Mouse (Mus musculus) hindbrain, embryonic 14.5 days (tissue): ENCODE measurements at regions not wholly inside any gene's neighbourhood (a gene's known extent, or its start where the extent isn't known, plus 50 kb on each side); places are given as distances from the start of the nearest gene placed in this dataset.

Source experiments
- ATAC-seq: fragments of 200-750 bp; cut with Nextera tagmentation; 2 replicates; pipeline ENCODE4 v1.8.0; 2017; ENCODE audit warnings: moderate number of reproducible peaks, mild to moderate bottlenecking, moderate TSS enrichment, moderate library complexity; ENCODE audit not compliant: low FRiP score
- DNase-seq: peaks from one replicate; pipeline ENCODE4 v3.0.0-alpha.2; 2015; ENCODE audit warnings: low spot score
- H3K27ac ChIP-seq: fragments of 300-500 bp; sonication (generic); 2 replicates; pipeline ENCODE4 v1.5.1; 2014; ENCODE audit warnings: mild to moderate bottlenecking, moderate library complexity
- H3K27me3 ChIP-seq: fragments of 300-500 bp; sonication (generic); 2 replicates; pipeline ENCODE4 v1.6.1; 2014; ENCODE audit warnings: mild to moderate bottlenecking, low read length, mixed read lengths; ENCODE audit not compliant: control insufficient read depth, insufficient read depth
- H3K36me3 ChIP-seq: fragments of 300-500 bp; sonication (generic); replicated peaks from 2 replicates; pipeline ENCODE4 v1.6.1; 2014; ENCODE audit not compliant: control insufficient read depth, insufficient read depth
- H3K4me1 ChIP-seq: fragments of 300-500 bp; sonication (generic); replicated peaks from 2 replicates; pipeline ENCODE4 v1.6.1; 2014; ENCODE audit warnings: antibody characterized with exemption, low read length, mixed read lengths; ENCODE audit not compliant: control insufficient read depth, insufficient read depth
- H3K4me2 ChIP-seq: fragments of 300-500 bp; sonication (generic); replicated peaks from 2 replicates; pipeline ENCODE4 v1.6.1; 2014; ENCODE audit warnings: mild to moderate bottlenecking, moderate library complexity
- H3K4me3 ChIP-seq: fragments of 300-500 bp; sonication (generic); replicated peaks from 2 replicates; pipeline ENCODE4 v1.5.1; 2014; ENCODE audit warnings: mild to moderate bottlenecking, low read length
- H3K9ac ChIP-seq: fragments of 300-500 bp; sonication (generic); 2 replicates; pipeline ENCODE4 v1.6.1; 2014
- H3K9me3 ChIP-seq: fragments of 300-500 bp; sonication (generic); 2 replicates; pipeline ENCODE4 v1.6.1; 2016; ENCODE audit warnings: low read length; ENCODE audit not compliant: control insufficient read depth
- WGBS: fragments of 180-500 bp; shearing (Covaris S2); extraction: QIAGEN DNeasy Blood & Tissue Kit; methylation state at CpG from one replicate; pipeline ENCODE4 v1.1.7; 2014; 5-methylcytosine and 5-hydroxymethylcytosine counted together

GRCm38 (mm10) chr8:113361900-113362299 is 273.5 kb upstream of the Mon1b start:
- DNase-seq (no peak), ATAC-seq (no peak)
- H3K9ac ChIP-seq, result no peak overlapping the region
- H3K27me3 ChIP-seq, result no peaks in the 10 kb centered on the region
- WGBS, result 61% methylated on average over 7 of the region's 7 CpGs
- H3K9me3 ChIP-seq, result no peaks in the 10 kb centered on the region
- H3K36me3 ChIP-seq, result no peaks in the 10 kb centered on the region
- no peak overlapping the region for H3K27ac ChIP-seq
- no peak overlapping the region for H3K4me2 ChIP-seq
- H3K4me1 ChIP-seq, result no peaks in the 10 kb centered on the region
- no peak overlapping the region for H3K4me3 ChIP-seq

- Histone ChIP-seq H3K4me1 (no peaks in the 10 kb centered on the region), H3K27ac (no peak overlapping the region), H3K9ac (no peak overlapping the region), H3K4me3 (no peak overlapping the region), H3K36me3 (no peaks in the 10 kb centered on the region), H3K27me3 (no peaks in the 10 kb centered on the region), H3K9me3 (no peaks in the 10 kb centered on the region), H3K4me2 (no peak overlapping the region)
- ATAC-seq (no peak), DNase-seq (no peak)
- WGBS, result 92% methylated on average over 13 of the region's 13 CpGs
Observed at GRCm38 (mm10) chr8:113364181-113364580, 271.2 kb upstream of the Mon1b start.

DNA sequence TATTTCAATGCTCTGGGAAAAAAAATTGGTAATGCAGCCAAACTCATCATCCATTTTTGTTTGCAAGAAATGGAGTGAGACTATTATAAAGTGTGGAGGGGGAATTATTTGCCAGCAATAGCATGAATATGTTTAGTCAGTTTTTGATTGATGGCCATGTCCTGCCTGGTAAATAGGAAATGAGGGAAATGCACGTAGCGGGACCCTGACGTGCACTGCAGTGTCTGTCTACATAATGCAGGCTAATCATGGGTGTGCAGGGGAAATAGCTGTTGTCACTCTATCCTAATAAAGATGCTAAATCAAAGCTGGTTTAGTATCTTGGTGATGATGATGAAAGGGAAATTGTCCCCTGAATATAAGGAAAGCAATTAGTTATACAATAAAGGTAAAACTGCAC is 251.9 kb upstream of the Mon1b start:
- Histone ChIP-seq H3K36me3 (no peaks in the 10 kb centered on the region), H3K4me1 (no peaks in the 10 kb centered on the region)

DNA sequence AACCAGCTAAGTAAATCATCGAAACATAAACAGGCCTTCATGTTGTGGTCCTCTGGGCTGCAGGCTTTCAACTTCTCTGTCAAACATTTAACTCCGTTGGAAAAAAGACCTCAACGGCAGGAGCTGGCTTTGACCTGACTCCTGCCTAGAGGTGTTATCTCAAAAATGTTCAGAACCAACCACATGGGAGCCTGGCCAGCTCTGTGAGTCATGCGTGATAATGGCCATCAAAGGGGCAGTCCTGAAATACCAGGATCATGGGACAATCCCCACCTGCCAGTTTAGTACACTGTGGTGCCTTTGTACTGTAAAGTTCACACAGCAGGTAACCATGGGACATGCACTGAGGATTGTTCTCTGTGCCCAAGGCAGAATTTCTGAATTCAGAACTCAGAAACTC is 251.4 kb upstream of the Mon1b start:
- ATAC-seq, result no peak
- 47% methylated on average over 4 of the region's 4 CpGs for WGBS
- H3K27me3 ChIP-seq, result no peaks in the 10 kb centered on the region
- H3K27ac ChIP-seq, result no peak overlapping the region
- no peaks in the 10 kb centered on the region for H3K4me1 ChIP-seq
- no peak for DNase-seq
- no peak overlapping the region for H3K9ac ChIP-seq
- H3K4me2 ChIP-seq, result no peak overlapping the region
- H3K9me3 ChIP-seq, result no peaks in the 10 kb centered on the region
- H3K36me3 ChIP-seq, result no peaks in the 10 kb centered on the region
- H3K4me3 ChIP-seq, result no peak overlapping the region

More for the DNA sequence above, 251.9 kb upstream of the Mon1b start:
- WGBS, result 10% methylated on average over 3 of the region's 3 CpGs
- H3K27me3 ChIP-seq, result no peaks in the 10 kb centered on the region
- no peak overlapping the region for H3K27ac ChIP-seq
- H3K9ac ChIP-seq, result no peak overlapping the region
- H3K4me2 ChIP-seq, result no peak overlapping the region
- no peak overlapping the region for H3K4me3 ChIP-seq
- ATAC-seq, result no peak
- no peaks in the 10 kb centered on the region for H3K9me3 ChIP-seq
- no peak for DNase-seq

- DNase-seq, result no peak
- H3K27ac ChIP-seq, result no peak overlapping the region
- H3K9me3 ChIP-seq, result no peaks in the 10 kb centered on the region
- H3K4me3 ChIP-seq, result no peak overlapping the region
- WGBS, result 60% methylated on average over 2 of the region's 2 CpGs
- H3K36me3 ChIP-seq, result no peaks in the 10 kb centered on the region
- H3K4me1 ChIP-seq, result no peaks in the 10 kb centered on the region
- no peaks in the 10 kb centered on the region for H3K27me3 ChIP-seq
- H3K4me2 ChIP-seq, result no peak overlapping the region
- no peak overlapping the region for H3K9ac ChIP-seq
- ATAC-seq, result no peak
Observed at GRCm38 (mm10) chr8:113389504-113389903, 245.9 kb upstream of the Mon1b start.

- Histone ChIP-seq H3K36me3 (no peaks in the 10 kb centered on the region), H3K9me3 (no peaks in the 10 kb centered on the region), H3K9ac (no peak overlapping the region), H3K27me3 (no peaks in the 10 kb centered on the region), H3K4me1 (no peaks in the 10 kb centered on the region), H3K4me3 (no peak overlapping the region), H3K4me2 (no peak overlapping the region), H3K27ac (no peak overlapping the region)
- no peak for DNase-seq
- ATAC-seq, result no peak
- 92% methylated on average over 4 of the region's 4 CpGs for WGBS
Observed at GRCm38 (mm10) chr8:113390038-113390437, 245.3 kb upstream of the Mon1b start.

GRCm38 (mm10) chr8:113394319-113394718 is 241.1 kb upstream of the Mon1b start:
- 64% methylated on average over 4 of the region's 4 CpGs for WGBS
- ATAC-seq, result no peak

GRCm38 (mm10) chr8:113405158-113405557 is 230.2 kb upstream of the Mon1b start:
- H3K9me3 ChIP-seq, result no peaks in the 10 kb centered on the region
- H3K4me1 ChIP-seq, result 0 out of 2 replicates have a peak, but pooled peaks cover 3% of the 10 kb centered on the region
- DNase-seq, result no peak
- WGBS, result 62% methylated on average over 4 of the region's 4 CpGs
- H3K36me3 ChIP-seq, result no peaks in the 10 kb centered on the region
- no peaks in the 10 kb centered on the region for H3K27me3 ChIP-seq
- no peak overlapping the region for H3K4me3 ChIP-seq
- no peak overlapping the region for H3K4me2 ChIP-seq
- ATAC-seq, result no peak
- H3K27ac ChIP-seq, result no peak overlapping the region
- no peak overlapping the region for H3K9ac ChIP-seq

More at GRCm38 (mm10) chr8:113394319-113394718, 241.1 kb upstream of the Mon1b start:
- H3K36me3 ChIP-seq, result no peaks in the 10 kb centered on the region
- no peak for DNase-seq
- no peaks in the 10 kb centered on the region for H3K4me1 ChIP-seq
- H3K27me3 ChIP-seq, result no peaks in the 10 kb centered on the region
- no peak overlapping the region for H3K4me3 ChIP-seq
- no peak overlapping the region for H3K9ac ChIP-seq
- H3K27ac ChIP-seq, result no peak overlapping the region
- no peak overlapping the region for H3K4me2 ChIP-seq
- H3K9me3 ChIP-seq, result no peaks in the 10 kb centered on the region

DNA sequence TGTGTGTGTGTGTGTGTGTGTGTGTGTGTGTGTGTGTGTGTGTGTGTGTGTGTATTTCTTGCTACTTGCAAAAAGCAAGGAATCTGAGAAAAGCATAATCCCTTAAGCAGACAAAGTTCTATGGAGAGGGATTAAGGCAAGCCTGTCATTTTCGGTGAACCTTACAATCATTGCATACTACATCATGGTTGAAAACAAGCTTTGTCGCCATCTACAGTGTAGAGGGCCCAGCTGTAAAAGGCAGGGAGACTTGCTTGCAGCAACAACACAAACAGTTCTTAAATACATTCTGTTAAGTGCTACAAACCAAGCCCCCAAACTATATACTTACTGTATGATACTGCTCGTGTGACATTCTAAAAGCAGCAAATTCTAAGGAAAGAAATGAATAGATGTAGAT is 216.0 kb upstream of the Mon1b start:
- ATAC-seq (no peak), DNase-seq (peak; percentile 28)
- 79% methylated on average over 3 of the region's 3 CpGs for WGBS
- Histone ChIP-seq H3K9me3 (no peaks in the 10 kb centered on the region), H3K9ac (no peak overlapping the region), H3K4me2 (no peak overlapping the region), H3K4me3 (no peak overlapping the region), H3K4me1 (no peaks in the 10 kb centered on the region), H3K27ac (no peak overlapping the region), H3K36me3 (no peaks in the 10 kb centered on the region), H3K27me3 (no peaks in the 10 kb centered on the region)

GRCm38 (mm10) chr8:113422651-113423050 is 212.7 kb upstream of the Mon1b start:
- no peak for DNase-seq
- Histone ChIP-seq H3K36me3 (no peaks in the 10 kb centered on the region), H3K27ac (no peak overlapping the region), H3K4me2 (no peak overlapping the region), H3K4me1 (no peaks in the 10 kb centered on the region), H3K9ac (no peak overlapping the region), H3K27me3 (no peaks in the 10 kb centered on the region), H3K4me3 (no peak overlapping the region), H3K9me3 (no peaks in the 10 kb centered on the region)
- ATAC-seq, result no peak
- WGBS, result 89% methylated on average over 2 of the region's 2 CpGs
